Mouse (Mus musculus) adrenal gland, postnatal 0 days (tissue): Measurements from ENCODE around the gene Gm20865. TPM values are rescaled to one million over a fixed set of nuclear protein-coding genes. Genes with fewer than 3 reads are reported as not detected.

Experiments
- polyA plus RNA-seq: library from polyadenylated mRNA; unstranded; fragments of >200 nt; fragmentation: Nextera tagmentation; extraction: Ambion mirVana; gene quantifications from 2 replicates; pipeline ENCODE4 v1.2.1, GENCODE M21; 2015

Gm20865 gene
- polyA plus RNA-seq: not detected in 2 replicates

DNA sequence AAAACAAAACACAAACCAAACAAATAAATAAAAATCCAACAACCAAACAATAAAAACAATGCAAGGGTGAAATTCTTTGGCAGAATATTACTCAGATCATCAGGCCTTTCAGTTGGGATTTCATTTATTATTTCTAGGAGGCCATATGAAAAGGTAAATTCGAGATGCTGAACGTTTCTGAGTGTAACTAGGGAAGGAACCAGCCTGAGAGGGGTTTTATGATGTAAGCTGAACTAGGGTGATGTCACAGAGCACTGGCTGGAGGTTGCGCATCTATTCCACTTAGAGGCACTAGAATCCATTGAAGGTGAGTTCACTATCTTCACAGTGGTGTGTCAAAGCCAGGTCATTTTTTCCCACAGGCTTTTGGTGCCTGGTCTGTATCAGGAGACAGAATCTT is at the start of gene Gm20865:
Gene Gm20865 (plus strand): TSS at position 301 of the 400 bp plus-strand sequence.

Other genes with a start within 250 kb of the Gm20865 start
- not detected in 2 replicates for gene Gm29866, start 247.9 kb upstream of the Gm20865 start, polyA plus RNA-seq
- not detected in 2 replicates for gene Gm20909, start 77.0 kb upstream of the Gm20865 start, polyA plus RNA-seq